Mouse (Mus musculus) adrenal gland, postnatal 14 days (tissue): ENCODE data around the gene Gnat3. TPM values are rescaled to one million over a fixed set of nuclear protein-coding genes. Genes with fewer than 3 reads are reported as not detected.

Source experiments
- DNase-seq: peaks from one replicate; pipeline ENCODE4 v3.0.0; 2021; ENCODE audit warnings: mixed read lengths
- total RNA-seq: library from RNA; stranded (reverse); gene quantifications from 2 replicates; pipeline ENCODE4 v1.2.3, GENCODE M21; 2021

Gnat3 gene
- total RNA-seq, 1 experiment from 2014 or later = not detected

GRCm38 (mm10) chr5:18006157-18006556, 43.8 kb downstream of the Gnat3 start:
- peak; percentile 52 for DNase-seq

- DNase-seq = no peak
Measured at GRCm38 (mm10) chr5:18007067-18007466, 44.7 kb downstream of the Gnat3 start.

GRCm38 (mm10) chr5:18010301-18010700, 48.0 kb downstream of the Gnat3 start:
- DNase-seq = no peak

- DNase-seq = no peak
Measured at GRCm38 (mm10) chr5:18013196-18013595, 50.8 kb downstream of the Gnat3 start.

GRCm38 (mm10) chr5:18014209-18014829, 52.0 kb downstream of the Gnat3 start:
- DNase-seq = no peak

- no peak for DNase-seq
Measured at GRCm38 (mm10) chr5:18023347-18023746, 61.0 kb downstream of the Gnat3 start.

GRCm38 (mm10) chr5:18027531-18027930, 65.2 kb downstream of the Gnat3 start:
- no peak for DNase-seq

GRCm38 (mm10) chr5:18035848-18036638, 73.7 kb downstream of the Gnat3 start:
- peak; percentile 43 for DNase-seq

GRCm38 (mm10) chr5:18043022-18043421, 80.7 kb downstream of the Gnat3 start:
- DNase-seq = peak; percentile 83

- no peak for DNase-seq
Measured at GRCm38 (mm10) chr5:18048841-18049240, 86.5 kb downstream of the Gnat3 start.

GRCm38 (mm10) chr5:18055323-18055722, 93.0 kb downstream of the Gnat3 start:
- DNase-seq = no peak

Other genes with a start within 250 kb of the Gnat3 start
- gene Cd36, start 73.7 kb upstream of the Gnat3 start, total RNA-seq = 980 and 1,147 TPM in 2 replicates